Mouse (Mus musculus): Measurements from ENCODE around the gene Vmn1r180. TPM values are rescaled to one million over a fixed set of nuclear protein-coding genes. Genes with fewer than 3 reads are reported as not detected.

The Vmn1r180 gene
- not detected in 2 replicates for total RNA-seq (2023)

DNA sequence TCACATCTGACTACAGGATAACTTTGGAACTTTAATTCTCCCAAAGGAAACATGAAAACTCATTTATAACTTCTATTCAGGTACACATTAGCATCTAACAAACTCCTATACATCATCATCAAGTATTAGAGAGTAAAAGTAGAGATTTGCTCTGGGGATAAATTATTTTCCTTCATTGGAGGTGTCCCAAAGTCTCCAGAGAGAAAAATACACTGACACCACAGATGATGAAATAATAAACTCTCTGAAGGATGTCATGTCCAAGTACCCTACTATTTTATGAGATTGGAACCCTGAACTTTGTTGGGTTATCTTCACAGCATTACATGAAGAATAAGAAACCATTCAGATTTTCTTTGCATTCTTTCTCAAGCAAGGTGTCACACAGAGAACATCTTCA, at the start of gene Vmn1r180:
TSS of gene Vmn1r180 (plus strand) at position 301 of the 400 bp plus-strand sequence.

GRCm38 (mm10) chr7:23926678-23927077, 23.8 kb upstream of the Vmn1r180 start, which contains the start of gene Vmn1r179:
Gene Vmn1r179 (plus strand): TSS chr7:23926978.

DNA sequence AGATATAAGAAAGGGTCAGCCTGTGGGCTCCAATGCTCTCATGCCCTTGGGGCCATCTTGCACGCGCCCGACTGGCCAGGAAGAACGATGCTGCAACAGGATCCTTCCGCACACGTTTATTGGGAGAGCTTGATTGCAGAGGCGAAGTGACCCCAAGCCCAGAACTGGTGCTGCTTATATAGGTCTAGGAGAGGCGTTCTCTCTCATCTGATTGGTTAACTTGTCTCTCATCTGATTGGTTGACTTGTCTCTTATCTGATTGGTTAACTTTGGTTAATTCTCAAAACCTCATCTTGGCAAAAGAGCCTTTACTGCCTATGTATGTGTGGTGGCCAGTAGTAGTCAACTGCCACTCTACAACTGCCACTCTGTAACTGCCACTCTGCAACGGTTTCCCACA, 23.9 kb downstream of the Vmn1r180 start, which contains the start of gene Vmn1r181:
TSS of gene Vmn1r181 (plus strand) at position 301 of the 400 bp plus-strand sequence.

DNA sequence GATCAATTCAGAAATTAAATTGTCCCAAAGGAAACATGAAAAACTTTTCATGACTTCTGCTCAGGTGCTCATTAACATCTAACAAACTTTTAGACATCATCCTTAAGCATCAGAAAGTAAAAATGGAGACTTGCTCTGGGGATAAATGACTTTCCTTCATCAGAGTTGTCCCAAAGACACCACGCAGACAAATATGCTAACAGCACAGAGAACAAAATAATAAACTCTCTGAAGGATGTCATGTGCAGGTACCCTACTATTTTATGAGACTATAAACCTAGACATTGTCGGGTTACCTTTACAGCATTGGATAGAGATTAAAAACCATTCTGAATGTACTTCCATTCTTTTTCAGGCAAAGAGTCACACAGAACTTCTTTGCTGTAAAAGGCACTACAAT, 51.0 kb downstream of the Vmn1r180 start, which contains the start of gene V1rd19:
TSS of gene V1rd19 (plus strand) at position 301 of the 400 bp plus-strand sequence.

Other genes with a start within 250 kb of the Vmn1r180 start
- not detected in 2 replicates for gene Vmn1r173, start 249.9 kb upstream of the Vmn1r180 start, total RNA-seq (2023)
- gene Vmn1r174, start 198.4 kb upstream of the Vmn1r180 start, total RNA-seq (2023), result not detected in 2 replicates
- not detected in 2 replicates for gene Vmn1r175, start 140.0 kb upstream of the Vmn1r180 start, total RNA-seq (2023)
- not detected in 2 replicates for gene Vmn1r176, start 113.3 kb upstream of the Vmn1r180 start, total RNA-seq (2023)
- not detected in 2 replicates for gene Vmn1r177, start 84.2 kb upstream of the Vmn1r180 start, total RNA-seq (2023)
- not detected in 2 replicates for gene Vmn1r178, start 58.6 kb upstream of the Vmn1r180 start, total RNA-seq (2023)
- not detected in 2 replicates for gene Vmn1r179, start 23.7 kb upstream of the Vmn1r180 start, total RNA-seq (2023)
- gene Vmn1r181, start 24.0 kb downstream of the Vmn1r180 start, total RNA-seq (2023), result not detected in 2 replicates
- not detected in 2 replicates for gene V1rd19, start 51.1 kb downstream of the Vmn1r180 start, total RNA-seq (2023)
- not detected in 2 replicates for gene Vmn1r183, start 102.6 kb downstream of the Vmn1r180 start, total RNA-seq (2023)
- gene Zfp180, start 131.3 kb downstream of the Vmn1r180 start, total RNA-seq (2023), result 14.1 and 21.8 TPM in 2 replicates
- gene Zfp112, start 161.7 kb downstream of the Vmn1r180 start, total RNA-seq (2023), result 2.0 TPM in 2 replicates
- gene Zfp235, start 183.5 kb downstream of the Vmn1r180 start, total RNA-seq (2023), result 1.6 and 2.3 TPM in 2 replicates
- gene Zfp114, start 224.4 kb downstream of the Vmn1r180 start, total RNA-seq (2023), result not detected in 2 replicates